Mouse (Mus musculus) right cerebral cortex, postnatal 14 days (tissue): ENCODE data around the gene Mogs.
A peak's percentile ranks its signal among the peaks of the same experiment; 100 is the strongest.

ENCODE experiments used
- DNase-seq: peaks from one replicate; pipeline ENCODE4 v3.0.0; 2022

Gene Mogs

GRCm38 (mm10) chr6:83115011-83115671 is at the start of gene Mogs:
Gene Mogs (plus strand): TSS chr6:83115496.
- DNase-seq, result peak; percentile 94

- DNase-seq, result no peak
Observed at GRCm38 (mm10) chr6:83065995-83066394, 49.3 kb upstream of the Mogs start.

GRCm38 (mm10) chr6:83066441-83066840 is 48.9 kb upstream of the Mogs start:
- DNase-seq, result no peak

GRCm38 (mm10) chr6:83068221-83068620 is 47.1 kb upstream of the Mogs start:
- no peak for DNase-seq

GRCm38 (mm10) chr6:83068706-83069487 is 46.4 kb upstream of the Mogs start:
- DNase-seq, result no peak

GRCm38 (mm10) chr6:83069488-83070246 is 45.6 kb upstream of the Mogs start:
- DNase-seq, result no peak

GRCm38 (mm10) chr6:83070247-83070310 is 45.2 kb upstream of the Mogs start, which contains the start of gene Tlx2:
Gene Tlx2 (minus strand): TSS chr6:83070293.
- no peak for DNase-seq

GRCm38 (mm10) chr6:83070311-83071219 is 44.7 kb upstream of the Mogs start:
- DNase-seq, result no peak

GRCm38 (mm10) chr6:83071220-83071619 is 44.1 kb upstream of the Mogs start:
- no peak for DNase-seq

- DNase-seq, result no peak
Observed at GRCm38 (mm10) chr6:83074979-83075378, 40.3 kb upstream of the Mogs start.

GRCm38 (mm10) chr6:83077630-83078323 is 37.5 kb upstream of the Mogs start, which contains the start of gene Pcgf1:
Gene Pcgf1 (plus strand): TSS chr6:83077869.
- peak; percentile 32 for DNase-seq

- DNase-seq, result peak; percentile 100
Observed at GRCm38 (mm10) chr6:83078324-83078858, 36.9 kb upstream of the Mogs start.

GRCm38 (mm10) chr6:83080210-83080609 is 35.1 kb upstream of the Mogs start:
- no peak for DNase-seq

- DNase-seq, result no peak
Observed at GRCm38 (mm10) chr6:83083497-83083896, 31.8 kb upstream of the Mogs start.

GRCm38 (mm10) chr6:83084477-83084876 is 30.8 kb upstream of the Mogs start:
- no peak for DNase-seq

GRCm38 (mm10) chr6:83086121-83087035 is 28.9 kb upstream of the Mogs start, which contains the start of gene Lbx2:
Gene Lbx2 (plus strand): TSS chr6:83086367.
- DNase-seq, result no peak

- no peak for DNase-seq
Observed at GRCm38 (mm10) chr6:83087205-83087925, 27.9 kb upstream of the Mogs start.

GRCm38 (mm10) chr6:83087926-83088260 is 27.4 kb upstream of the Mogs start:
- DNase-seq, result no peak

- no peak for DNase-seq
Observed at GRCm38 (mm10) chr6:83092416-83093127, 22.7 kb upstream of the Mogs start.

- no peak for DNase-seq
Observed at GRCm38 (mm10) chr6:83095968-83096367, 19.3 kb upstream of the Mogs start.
